Mouse (Mus musculus): ENCODE measurements around the gene Trp53.
"Not testable (repeated sequence)": the region's sequence is repeated elsewhere in the genome, so short reads cannot be mapped to it uniquely, and the experiment has no call there.

Gene Trp53

GRCm38 (mm10) chr11:69580091-69580514, at the start of gene Trp53, which contains the start of gene Wrap53:
Gene Trp53 (plus strand): TSS chr11:69580359.
Gene Wrap53 (minus strand): TSS chr11:69580255.
- DNase-seq (ENCODE audit: low spot score in 2 of 2): peak; percentile 85 to 88

DNA sequence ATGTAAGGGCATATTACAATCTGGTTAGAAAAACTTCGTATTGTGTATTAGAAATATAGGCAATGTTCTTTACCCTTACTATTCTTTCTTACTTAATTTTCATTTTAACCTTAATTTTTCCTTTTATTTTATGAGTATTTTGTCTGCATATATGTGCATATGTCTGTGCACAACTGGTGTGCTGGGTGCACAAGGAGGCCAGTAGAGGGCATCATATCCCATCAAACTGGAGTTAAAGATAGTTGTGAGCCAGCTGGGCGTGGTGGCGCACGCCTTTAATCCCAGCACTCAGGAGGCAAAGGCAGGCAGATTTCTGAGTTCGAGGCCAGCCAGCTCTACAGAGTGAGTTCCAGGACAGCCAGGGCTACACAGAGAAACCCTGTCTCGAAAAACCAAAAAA, 49.4 kb upstream of the Trp53 start:
- not testable (repeated sequence) for DNase-seq (ENCODE audit: low spot score in 2 of 2)

- no peak for DNase-seq (ENCODE audit: low spot score in 2 of 2)
Measured at GRCm38 (mm10) chr11:69532480-69533150, 47.5 kb upstream of the Trp53 start.

- DNase-seq (ENCODE audit: low spot score in 2 of 2): no peak
Measured at GRCm38 (mm10) chr11:69534990-69535389, 45.2 kb upstream of the Trp53 start.

DNA sequence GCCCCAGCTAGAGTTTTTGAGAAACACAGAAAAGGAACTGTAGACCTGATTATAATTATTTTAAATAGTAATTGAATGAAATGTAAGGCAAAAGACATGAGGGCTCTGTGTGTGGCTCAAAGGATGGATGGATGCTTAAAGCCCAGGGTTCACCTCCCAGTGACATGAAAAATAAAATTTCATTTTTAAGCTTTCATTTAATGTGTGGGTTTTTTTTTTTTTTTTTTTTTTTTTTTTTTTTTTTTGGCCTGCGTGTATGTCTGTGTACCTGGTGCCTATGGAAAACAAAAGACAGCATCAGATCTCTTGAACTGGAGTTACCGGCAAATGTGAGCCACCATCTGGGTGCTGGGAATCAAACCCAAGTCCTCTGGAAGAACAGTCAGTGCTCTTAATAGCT, 39.5 kb upstream of the Trp53 start:
- no peak for DNase-seq (ENCODE audit: low spot score in 2 of 2)

- not testable (repeated sequence) for DNase-seq (ENCODE audit: low spot score in 2 of 2)
Measured at GRCm38 (mm10) chr11:69541741-69542140, 38.4 kb upstream of the Trp53 start.

DNA sequence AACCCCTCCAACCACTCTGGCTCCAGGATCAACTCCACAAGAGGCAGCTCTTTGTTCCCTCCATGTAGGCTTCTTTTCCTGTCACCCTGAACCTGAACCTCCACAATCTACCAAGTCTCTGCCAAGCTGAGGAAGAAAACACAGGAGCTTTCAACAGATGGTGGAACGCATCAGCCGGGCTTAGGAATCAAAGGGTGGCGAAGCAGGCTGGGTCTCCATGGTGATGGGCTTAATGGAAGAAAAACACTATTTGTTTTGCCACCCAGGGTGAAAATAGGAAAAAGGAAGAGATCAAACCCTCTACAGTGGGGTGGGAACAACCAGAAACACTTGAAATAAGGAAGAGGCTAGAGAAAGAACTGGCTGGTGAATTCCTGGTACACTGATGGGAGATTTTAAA, 36.6 kb upstream of the Trp53 start:
- no peak for DNase-seq (ENCODE audit: low spot score in 2 of 2)

DNA sequence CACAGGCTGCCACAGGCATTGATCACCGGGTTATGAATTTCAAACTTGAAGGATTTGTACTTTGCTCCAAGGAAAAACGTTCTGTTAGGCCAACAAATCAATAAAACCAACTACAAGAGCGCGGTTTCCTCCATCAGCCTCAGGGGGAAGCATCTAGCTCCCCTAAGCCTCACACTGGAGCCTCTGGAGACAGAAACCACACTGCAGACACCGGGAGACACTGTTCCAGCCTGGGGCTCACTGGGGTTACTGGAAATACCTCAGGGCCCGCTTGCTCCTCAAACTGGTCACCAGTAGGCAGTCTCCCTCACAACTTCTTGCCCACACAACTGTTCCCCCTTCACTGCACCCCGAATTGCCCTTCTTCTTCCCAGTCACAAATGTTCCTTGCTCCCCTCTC, 34.2 kb upstream of the Trp53 start:
- DNase-seq (ENCODE audit: low spot score in 2 of 2): no peak

DNA sequence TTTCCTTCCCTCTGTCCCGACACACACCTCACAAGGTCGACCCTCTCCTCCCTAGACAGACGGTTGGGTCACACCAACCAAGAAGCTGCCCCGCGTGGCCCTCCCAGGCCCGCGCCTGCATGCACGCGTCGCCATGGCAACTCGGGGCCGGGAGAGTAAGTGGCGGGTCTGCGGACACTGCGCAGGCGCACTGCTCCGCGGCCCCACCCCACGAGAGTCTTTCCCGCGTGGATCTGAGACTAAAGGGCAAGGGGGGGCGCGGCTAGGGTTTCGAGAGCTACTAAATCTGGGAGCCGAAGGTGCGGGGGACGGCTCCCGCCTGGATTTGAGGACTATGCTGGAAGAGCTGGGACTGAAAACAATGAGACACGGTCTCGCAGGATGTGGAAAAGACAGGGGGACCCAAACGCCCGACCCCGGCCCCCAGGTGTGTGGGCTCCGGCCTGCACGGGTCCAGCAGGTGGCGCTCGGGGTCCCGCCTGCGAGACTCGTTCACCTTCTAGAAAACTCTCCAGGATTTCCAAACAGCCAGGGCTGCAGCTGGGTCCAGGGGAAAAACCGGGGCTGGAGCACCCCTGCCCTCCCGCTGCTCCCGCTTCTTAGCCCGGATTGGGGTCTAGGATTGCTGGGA, 33.6 kb upstream of the Trp53 start:
- DNase-seq (ENCODE audit: low spot score in 2 of 2): peak; percentile 76 to 83

GRCm38 (mm10) chr11:69547071-69547470, 33.1 kb upstream of the Trp53 start:
- DNase-seq (ENCODE audit: low spot score in 2 of 2): no peak

GRCm38 (mm10) chr11:69549060-69549656, 31.0 kb upstream of the Trp53 start, which contains the start of gene Dnah2:
Gene Dnah2 (minus strand): TSS chr11:69549110.
- DNase-seq (ENCODE audit: low spot score in 2 of 2): no peak

DNA sequence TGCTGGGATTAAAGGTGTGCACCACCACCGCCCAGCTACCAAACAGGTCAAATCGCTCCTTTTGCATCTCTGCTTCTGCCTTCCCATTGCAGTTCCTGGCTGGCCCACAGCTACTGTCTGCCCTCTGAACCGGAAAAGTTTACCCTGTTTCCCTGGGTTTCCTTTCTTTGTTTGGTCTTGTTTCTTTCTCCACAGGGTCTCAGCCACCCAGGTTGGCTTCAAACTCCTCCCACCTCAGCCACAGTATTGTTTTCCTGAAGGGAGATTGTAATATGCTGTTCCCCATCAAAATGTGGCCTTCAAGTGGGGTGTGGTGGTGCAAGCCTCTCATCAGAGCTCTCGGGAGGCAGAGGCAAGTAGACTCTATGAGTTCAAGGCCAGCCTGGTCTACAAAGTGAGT, 28.8 kb upstream of the Trp53 start:
- DNase-seq (ENCODE audit: low spot score in 2 of 2): no peak

DNA sequence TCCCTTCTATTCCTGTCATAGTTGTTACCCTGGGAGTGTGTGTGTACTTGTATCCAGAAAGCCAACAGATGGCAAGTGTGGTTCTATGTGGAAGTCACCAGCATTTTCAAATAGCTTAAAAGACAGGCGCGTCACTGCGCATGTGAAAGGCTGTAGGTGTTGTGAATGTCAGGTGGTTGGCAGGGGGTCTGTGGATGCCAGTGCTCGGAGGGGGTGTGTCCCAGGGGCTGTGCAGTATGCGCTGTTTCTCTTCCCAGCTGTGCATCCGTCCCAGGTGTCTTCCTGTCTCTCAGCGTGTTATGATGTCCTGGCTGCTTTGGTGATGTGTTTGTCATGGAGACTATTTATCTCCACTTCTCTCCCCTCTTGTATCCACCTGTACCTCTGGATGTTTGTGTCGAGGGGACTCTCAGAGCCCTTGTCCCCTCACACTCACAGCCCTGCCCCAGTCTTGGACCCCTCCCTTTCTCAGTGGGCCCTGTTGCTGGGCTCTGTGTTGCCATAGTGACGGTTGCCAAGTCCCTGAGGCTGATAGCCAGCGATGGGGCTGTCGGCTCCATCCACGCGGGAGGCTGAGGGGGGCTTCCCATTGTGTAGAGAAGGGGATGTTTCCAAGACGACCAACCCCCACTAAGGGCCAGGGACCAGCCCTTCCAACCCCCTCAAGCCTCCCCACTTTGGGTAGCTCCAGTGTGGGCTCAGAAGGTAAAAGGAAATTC, 27.4 kb upstream of the Trp53 start:
- no peak for DNase-seq (ENCODE audit: low spot score in 2 of 2)

GRCm38 (mm10) chr11:69553341-69553721, 26.8 kb upstream of the Trp53 start:
- no peak for DNase-seq (ENCODE audit: low spot score in 2 of 2)

DNA sequence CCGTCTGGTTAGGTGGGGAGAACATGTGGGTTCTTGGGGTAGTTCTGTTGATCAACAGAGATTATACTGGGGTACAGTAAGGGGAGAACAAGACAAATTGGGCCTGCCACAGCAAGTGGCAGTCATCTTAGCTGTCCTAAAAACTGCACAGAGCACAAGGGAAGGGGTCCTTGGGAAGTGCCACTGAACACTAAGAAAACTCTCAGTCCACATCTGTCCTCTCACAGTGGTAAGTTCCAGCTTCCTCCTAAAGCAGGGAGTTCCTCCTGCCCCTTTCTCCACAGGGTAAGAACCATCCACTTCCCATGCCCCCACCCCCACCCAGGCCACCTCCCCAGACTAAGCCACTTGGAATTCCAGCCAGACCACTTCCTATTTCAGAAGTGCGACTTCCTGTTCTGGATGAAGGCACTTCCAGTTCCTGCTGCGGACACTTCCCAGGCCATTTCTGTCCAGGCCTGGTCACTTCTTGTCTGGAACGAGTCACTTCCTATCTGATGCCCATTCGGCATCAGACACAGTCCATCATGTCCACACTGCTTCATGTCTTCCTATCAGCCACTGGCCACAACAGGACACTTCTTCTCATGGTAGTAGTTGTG, 25.5 kb upstream of the Trp53 start:
- DNase-seq (ENCODE audit: low spot score in 2 of 2): no peak

DNA sequence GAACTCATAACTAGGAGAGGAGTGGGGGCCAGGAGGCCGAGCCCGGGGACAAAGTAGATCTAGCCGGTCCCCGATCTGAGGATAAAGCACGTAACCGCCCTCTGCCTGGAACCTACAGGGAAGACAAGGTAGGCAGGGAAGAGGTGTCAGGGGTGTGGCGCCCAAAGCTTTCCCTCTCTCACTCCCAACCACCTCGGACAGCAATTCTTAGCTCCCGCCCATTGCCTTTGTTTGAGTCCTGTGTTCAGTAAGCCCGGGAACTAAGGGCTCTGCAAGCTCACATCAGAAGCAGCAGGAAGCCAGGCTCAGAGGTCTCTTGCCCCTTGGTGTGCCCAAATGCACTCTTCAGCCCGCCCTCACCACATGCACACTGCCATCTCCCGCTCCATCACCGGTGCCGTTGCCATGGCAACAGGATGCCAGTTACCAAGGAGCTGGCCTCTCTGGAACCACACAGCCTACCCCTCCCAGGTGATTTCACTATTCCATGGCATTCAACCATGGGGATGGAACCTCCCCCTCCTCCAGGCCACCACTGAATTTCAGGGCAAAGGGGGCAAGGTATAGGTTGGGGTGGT, 22.7 kb upstream of the Trp53 start:
- DNase-seq (ENCODE audit: low spot score in 2 of 2): no peak

GRCm38 (mm10) chr11:69558756-69559155, 21.4 kb upstream of the Trp53 start:
- no peak for DNase-seq (ENCODE audit: low spot score in 2 of 2)

DNA sequence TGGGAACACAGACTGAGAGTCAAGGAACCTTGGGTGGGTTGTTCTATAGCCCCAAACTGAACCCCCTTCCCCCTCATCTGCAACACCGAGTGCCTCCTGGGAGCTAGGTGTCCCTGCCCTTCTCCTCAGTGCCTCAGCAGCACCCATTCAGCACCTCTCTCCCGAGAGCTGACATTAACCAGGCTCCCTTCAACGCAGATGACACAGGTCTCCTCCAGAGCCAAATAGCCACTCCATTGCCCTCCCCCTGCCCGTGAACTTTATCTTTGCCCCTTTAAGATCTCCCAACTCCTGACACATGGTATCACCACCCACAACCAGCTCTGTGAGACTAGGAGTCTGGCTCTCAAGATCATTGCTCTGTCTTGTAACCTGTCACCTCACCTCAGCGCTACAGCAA, 21.0 kb upstream of the Trp53 start:
- DNase-seq (ENCODE audit: low spot score in 2 of 2): no peak

DNA sequence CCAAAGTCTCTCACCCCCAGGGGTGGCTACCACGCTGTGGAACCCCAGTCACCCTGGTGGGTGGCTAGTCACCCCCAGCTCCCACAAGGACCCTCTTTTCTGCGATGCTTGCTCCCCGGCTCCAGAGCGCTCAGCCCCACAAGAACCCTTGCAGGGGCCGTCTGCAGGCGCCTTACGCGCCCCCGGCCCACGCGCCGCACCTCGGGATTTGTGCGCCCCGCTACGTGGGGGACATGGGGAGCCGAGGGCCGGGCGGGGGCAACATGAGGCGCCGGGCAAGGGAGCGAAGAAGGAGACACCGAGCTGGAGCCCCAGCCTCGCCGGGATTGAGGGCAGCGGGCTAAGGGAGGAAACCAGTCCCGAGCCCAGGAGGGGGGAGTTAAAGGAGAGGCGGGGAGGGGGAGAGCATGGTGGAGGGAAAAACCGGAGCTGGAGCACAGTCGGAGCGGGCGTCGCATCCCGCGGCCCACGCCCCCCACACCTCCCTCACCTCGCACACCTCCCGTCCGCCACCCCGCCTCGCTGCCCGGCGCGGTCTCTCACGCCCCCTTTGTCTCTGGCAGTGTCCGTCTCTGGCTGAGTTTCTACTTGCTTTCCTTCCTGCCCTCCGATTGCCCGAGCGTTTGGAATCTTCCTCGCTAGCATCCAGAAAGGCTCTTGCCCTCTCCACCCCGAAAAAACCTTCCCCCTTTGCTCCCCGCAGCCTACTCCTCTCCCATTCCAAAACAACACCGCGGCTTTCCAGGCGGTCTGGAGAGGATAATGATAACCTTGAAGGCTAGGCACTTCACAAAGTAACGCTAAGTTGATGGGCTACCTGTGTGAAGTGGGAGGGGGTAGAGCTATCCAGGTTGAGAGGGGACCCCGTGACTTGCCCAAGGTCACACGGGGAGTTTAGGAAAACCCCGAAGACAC, 20.1 kb upstream of the Trp53 start, which contains the start of gene Efnb3:
Gene Efnb3 (minus strand): TSS at position 355 of the 915 bp plus-strand sequence.
- DNase-seq (ENCODE audit: low spot score in 2 of 2): no peak
